Mouse (Mus musculus): Measurements from ENCODE around the gene Gm10643.

- TF ChIP-seq CTCF (IDR thresholded peaks at IDR 0.05; ENCODE audit: borderline replicate concordance, control insufficient read depth, extremely low read depth, insufficient read depth, low read length, poor library complexity) (no peak), POLR2A (IDR thresholded peaks at IDR 0.05; ENCODE audit: control insufficient read depth, extremely low read depth, insufficient read depth, low read length, poor library complexity) (no peak)
Measured at GRCm38 (mm10) chr8:84038015-84038414, 26.9 kb downstream of the Gm10643 start.
